Comparison of ENCODE assay signal across 8 mouse cellular contexts in the genomic region with DNA sequence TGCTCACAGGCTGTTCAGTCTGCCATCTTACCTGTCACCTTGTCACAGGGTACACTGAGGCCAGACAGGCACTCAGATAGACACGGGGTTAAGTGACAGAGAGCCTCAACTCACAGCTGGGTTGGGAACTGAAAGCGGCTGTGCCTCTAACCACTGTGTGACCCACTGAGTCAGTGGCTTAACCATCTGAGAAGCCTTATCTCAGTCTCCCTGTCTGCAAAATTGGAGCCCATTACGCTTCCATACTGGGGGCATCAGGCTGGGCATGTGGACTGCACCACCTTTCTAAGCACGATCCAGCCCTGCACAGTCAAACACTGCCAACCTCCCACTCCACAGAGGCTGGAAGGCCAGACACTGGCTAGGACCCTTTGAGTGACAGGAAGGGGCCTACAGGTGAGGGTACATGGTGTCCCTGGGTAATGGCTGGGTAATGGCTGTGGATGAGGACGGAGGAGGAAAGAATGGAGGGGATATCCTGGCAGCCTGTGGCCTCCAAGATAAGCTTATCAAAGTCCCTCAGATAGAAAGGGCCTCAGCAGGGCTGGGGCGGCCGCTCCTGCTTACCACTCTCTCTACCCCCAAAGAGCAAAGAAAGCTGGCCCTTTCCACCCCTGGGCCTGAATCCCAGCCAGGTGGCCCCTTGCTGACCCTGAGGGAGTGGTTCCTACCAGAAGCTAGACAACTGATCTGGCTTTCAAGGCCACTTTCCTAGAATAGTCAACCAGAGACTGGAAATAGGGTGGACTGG. TPM values are rescaled to one million over a fixed set of nuclear protein-coding genes. Genes with fewer than 3 reads are reported as not detected.
DNase-seq lines count a peak whose midpoint lies in the region; ATAC-seq lines count a peak whose summit lies in the region.

No protein-coding gene starts in this region.

- ATAC-seq in liver, embryonic 15.5 days (ENCODE audit: insufficient read depth) = peak; percentile 89
- ATAC-seq in midbrain, embryonic 14.5 days (ENCODE audit: low FRiP score, low TSS enrichment) = no peak
- ATAC-seq in forebrain, embryonic 11.5 days (replicated peaks; ENCODE audit: low FRiP score) = no peak
- ATAC-seq in midbrain, embryonic 16.5 days = no peak

- H3K4me2 ChIP-seq in liver, embryonic 15.5 days = peak overlapping the region; percentile 81
- no peak overlapping the region for H3K4me2 ChIP-seq in midbrain, embryonic 14.5 days (ENCODE audit: low read length)
- no peak overlapping the region for H3K4me2 ChIP-seq in forebrain, embryonic 11.5 days (ENCODE audit: low read depth, low read length, severe bottlenecking)
- H3K4me2 ChIP-seq in midbrain, embryonic 16.5 days (ENCODE audit: low read length) = no peak overlapping the region

- peaks cover 78% of the 10 kb centered on the region for H3K4me1 ChIP-seq in liver, embryonic 15.5 days (replicated peaks)
- H3K4me1 ChIP-seq in midbrain, embryonic 14.5 days (ENCODE audit: control insufficient read depth, insufficient read depth, low read length) = no peaks in the 10 kb centered on the region; the same call in 1 of the 2 replicates
- H3K4me1 ChIP-seq in forebrain, embryonic 11.5 days (replicated peaks; ENCODE audit: control insufficient read depth, insufficient read depth, low read length) = peaks cover 2% of the 10 kb centered on the region; the same call in 1 of the 2 replicates
- peaks cover 3% of the 10 kb centered on the region; the same call in 1 of the 2 replicates for H3K4me1 ChIP-seq in midbrain, embryonic 16.5 days (ENCODE audit: control insufficient read depth, insufficient read depth, low read length)

- H3K36me3 ChIP-seq in liver, embryonic 15.5 days (replicated peaks) = peaks cover 67% of the 10 kb centered on the region
- H3K36me3 ChIP-seq in midbrain, embryonic 14.5 days (ENCODE audit: control insufficient read depth, insufficient read depth, low read length) = no peaks in the 10 kb centered on the region
- no peaks in the 10 kb centered on the region for H3K36me3 ChIP-seq in forebrain, embryonic 11.5 days (ENCODE audit: control insufficient read depth, insufficient read depth, low read length)
- H3K36me3 ChIP-seq in midbrain, embryonic 16.5 days (ENCODE audit: control insufficient read depth, insufficient read depth, low read length) = no peaks in the 10 kb centered on the region

- H3K9ac ChIP-seq in liver, embryonic 15.5 days = peak overlapping the region; percentile 58
- no peak overlapping the region for H3K9ac ChIP-seq in midbrain, embryonic 14.5 days (replicated peaks; ENCODE audit: low read length)
- H3K9ac ChIP-seq in forebrain, embryonic 11.5 days (ENCODE audit: low read length) = no peak overlapping the region
- no peak overlapping the region for H3K9ac ChIP-seq in midbrain, embryonic 16.5 days (ENCODE audit: low read depth, low read length)

- no peaks in the 10 kb centered on the region for H3K27me3 ChIP-seq in liver, embryonic 15.5 days
- no peaks in the 10 kb centered on the region; the same call in 1 of the 2 replicates for H3K27me3 ChIP-seq in midbrain, embryonic 14.5 days (ENCODE audit: control insufficient read depth, insufficient read depth, low read length)
- H3K27me3 ChIP-seq in forebrain, embryonic 11.5 days (ENCODE audit: control insufficient read depth, insufficient read depth, low read length) = 0 out of 2 replicates have a peak, but pooled peaks cover 3% of the 10 kb centered on the region
- H3K27me3 ChIP-seq in midbrain, embryonic 16.5 days (ENCODE audit: control insufficient read depth, insufficient read depth, low read depth, low read length) = peaks cover 2% of the 10 kb centered on the region; the same call in 1 of the 2 replicates

- WGBS in liver, embryonic 15.5 days (ENCODE audit: insufficient replicate concordance) = 21% methylated on average over 7 of the region's 7 CpGs
- WGBS in midbrain, embryonic 14.5 days = 82% methylated on average over 7 of the region's 7 CpGs
- WGBS in forebrain, embryonic 11.5 days = 82% methylated on average over 7 of the region's 7 CpGs
- WGBS in midbrain, embryonic 16.5 days = 89% methylated on average over 7 of the region's 7 CpGs

- no peaks in the 10 kb centered on the region for H3K9me3 ChIP-seq in liver, embryonic 15.5 days (replicated peaks)
- H3K9me3 ChIP-seq in midbrain, embryonic 14.5 days (ENCODE audit: control insufficient read depth, low read length) = no peaks in the 10 kb centered on the region
- no peaks in the 10 kb centered on the region for H3K9me3 ChIP-seq in forebrain, embryonic 11.5 days (ENCODE audit: control insufficient read depth, low read length)
- no peaks in the 10 kb centered on the region for H3K9me3 ChIP-seq in midbrain, embryonic 16.5 days (replicated peaks; ENCODE audit: control insufficient read depth, low read length, poor library complexity, severe bottlenecking)

- H3K4me3 ChIP-seq in liver, embryonic 15.5 days (replicated peaks) = peak overlapping the region; percentile 90
- H3K4me3 ChIP-seq in midbrain, embryonic 14.5 days (replicated peaks; ENCODE audit: low read depth, low read length) = no peak overlapping the region
- H3K4me3 ChIP-seq in forebrain, embryonic 11.5 days (ENCODE audit: low read depth, low read length) = no peak overlapping the region
- H3K4me3 ChIP-seq in midbrain, embryonic 16.5 days (ENCODE audit: low read depth, low read length) = no peak overlapping the region

- peak; percentile 54 to 84 for DNase-seq in adrenal gland, adult (ENCODE audit: inconsistent age in 2 of 2, low spot score in 1 of 2)
- no peak for DNase-seq in adrenal gland, postnatal 10 days
- DNase-seq in testis, postnatal 14 days (ENCODE audit: low spot score) = peak; percentile 68
- DNase-seq in testis, postnatal 10 days (ENCODE audit: low spot score) = no peak
- DNase-seq in midbrain, embryonic 14.5 days = no peak
- no peak for DNase-seq in forebrain, embryonic 11.5 days (ENCODE audit: low spot score)

- H3K27ac ChIP-seq in liver, embryonic 15.5 days (replicated peaks) = peak overlapping the region; percentile 97
- H3K27ac ChIP-seq in midbrain, embryonic 14.5 days (replicated peaks; ENCODE audit: low read depth, low read length) = no peak overlapping the region
- H3K27ac ChIP-seq in forebrain, embryonic 11.5 days (ENCODE audit: low read depth, low read length) = no peak overlapping the region
- H3K27ac ChIP-seq in midbrain, embryonic 16.5 days (ENCODE audit: low read length) = no peak overlapping the region

RNA-seq across cellular contexts. Expression of a gene that starts 4.4 kb away (rescaled TPM):
- 10 to 100 TPM; 77.2 to 80.0 TPM for total RNA-seq in adrenal gland, postnatal 10 days (2021)
- 67.7 and 77.8 TPM in 2 replicates for polyA plus RNA-seq in liver, embryonic 15.5 days (2015; fragmentation: Nextera tagmentation; extraction: Ambion mirVana)
- 0.77 and 6.8 TPM in 2 replicates for polyA plus RNA-seq in midbrain, embryonic 14.5 days (2014; fragmentation: Nextera tagmentation; extraction: Ambion mirVana)
- 4.2 and 4.7 TPM in 2 replicates for polyA plus RNA-seq in forebrain, embryonic 11.5 days (2014; fragmentation: Nextera tagmentation; extraction: Ambion mirVana)
- polyA plus RNA-seq in midbrain, embryonic 16.5 days (2015; fragmentation: Nextera tagmentation; extraction: Ambion mirVana) = 7.0 and 7.1 TPM in 2 replicates

Comparison
In these comparisons a context has a peak if more than half of its experiments do, and no peak if none do; other contexts are left out.
1. DNase-seq: peak in adrenal gland, adult (2 of 2) and testis, postnatal 14 days (single experiment); none in adrenal gland, postnatal 10 days (single experiment), testis, postnatal 10 days (single experiment), midbrain, embryonic 14.5 days (single experiment) and forebrain, embryonic 11.5 days (single experiment).